Mouse (Mus musculus): ENCODE measurements around the gene Tex52. TPM values are rescaled to one million over a fixed set of nuclear protein-coding genes. Genes with fewer than 3 reads are reported as not detected.
"Not testable (repeated sequence)": the region's sequence is repeated elsewhere in the genome, so short reads cannot be mapped to it uniquely, and the experiment has no call there.

Tex52 gene
- polyA plus RNA-seq, 1 experiment from 2014 or later, result 0.33 TPM

- H3K36me3 ChIP-seq, result peaks cover 17% of the 10 kb centered on the region
- ATAC-seq (ENCODE audit: low FRiP score), result no peak
- no peaks in the 10 kb centered on the region for H3K27me3 ChIP-seq (replicated peaks)
- H3K4me2 ChIP-seq, result no peak overlapping the region
- H3K9ac ChIP-seq (replicated peaks), result no peak overlapping the region
- H3K4me1 ChIP-seq, result peaks cover 52% of the 10 kb centered on the region
- WGBS, result 4% methylated on average over 2 of the region's 2 CpGs
- H3K9me3 ChIP-seq (replicated peaks), result no peaks in the 10 kb centered on the region
- no peak overlapping the region for H3K4me3 ChIP-seq (replicated peaks)
- no peak overlapping the region for H3K27ac ChIP-seq (replicated peaks)
Measured at GRCm38 (mm10) chr6:128358999-128359398, 16.3 kb upstream of the Tex52 start.

DNA sequence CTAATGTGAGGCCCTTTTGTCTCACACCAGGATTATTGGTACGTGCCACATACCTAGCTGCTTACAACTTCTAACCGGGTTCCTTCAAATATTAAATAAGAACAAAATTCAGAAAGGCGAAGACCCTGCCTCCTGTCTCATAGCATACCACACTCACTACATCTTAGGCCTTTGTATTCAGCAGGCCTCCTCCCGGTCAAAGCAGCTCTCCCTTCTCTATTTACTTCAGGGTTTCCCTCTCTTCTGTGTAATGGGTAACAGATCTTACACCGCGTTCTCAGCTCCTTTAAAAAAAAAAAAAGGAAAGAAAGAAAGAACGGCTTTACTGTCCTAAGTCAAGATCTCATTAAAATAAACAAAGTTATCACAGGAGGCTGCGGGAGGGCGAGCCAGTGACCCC lies 13.4 kb upstream of the Tex52 start:
- no peak for ATAC-seq (ENCODE audit: low FRiP score)
- Histone ChIP-seq H3K4me3 (replicated peaks) (peak overlapping the region; percentile 81), H3K9ac (replicated peaks) (peak overlapping the region; percentile 75), H3K4me2 (peak overlapping the region; percentile 100), H3K27ac (replicated peaks) (peak overlapping the region; percentile 88), H3K4me1 (peaks cover 36% of the 10 kb centered on the region), H3K9me3 (replicated peaks) (no peaks in the 10 kb centered on the region), H3K27me3 (replicated peaks) (no peaks in the 10 kb centered on the region), H3K36me3 (peaks cover 17% of the 10 kb centered on the region)
- WGBS, result 13% methylated on average over 9 of the region's 9 CpGs

DNA sequence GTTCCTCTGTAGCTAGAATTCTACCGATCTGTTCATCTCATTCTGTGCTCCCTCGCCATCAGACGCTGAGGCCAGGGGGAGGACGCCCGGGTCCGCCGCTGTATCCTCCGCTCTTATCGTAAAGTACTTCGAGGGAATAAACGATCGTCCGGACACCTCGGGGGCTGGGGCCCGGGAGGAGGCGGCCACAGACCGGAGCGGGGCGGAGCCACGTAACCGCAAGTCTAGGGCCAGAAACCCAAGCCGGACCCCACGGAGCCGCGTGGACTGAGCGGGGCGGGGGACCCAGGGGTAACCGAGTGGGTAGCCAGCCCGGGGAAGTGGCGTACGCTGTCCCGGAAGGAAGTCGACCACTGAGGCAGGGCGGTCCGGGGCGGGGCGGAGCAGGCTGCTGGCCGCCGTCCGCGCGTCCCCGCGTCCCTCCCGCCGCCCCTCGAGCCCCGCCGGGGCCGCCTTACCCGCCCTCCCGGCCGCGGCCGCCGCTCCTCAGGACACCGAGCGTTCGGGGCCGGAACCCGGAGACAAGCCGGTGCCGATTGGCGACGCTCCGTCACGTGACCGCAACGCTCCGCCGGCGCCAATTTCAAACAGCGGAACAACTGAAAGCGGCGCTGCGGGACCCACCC lies 12.8 kb upstream of the Tex52 start, which contains the start of the genes Rhno1 and Foxm1:
TSS of gene Rhno1 (minus strand) at position 531 of the 626 bp plus-strand sequence.
TSS of gene Foxm1 (plus strand) at position 587 of the 626 bp plus-strand sequence.
- Histone ChIP-seq H3K4me2 (peak within 1 kb of the TSS; percentile 100), H3K9me3 (replicated peaks) (no peaks in the 10 kb centered on the region), H3K4me1 (peaks cover 36% of the 10 kb centered on the region), H3K9ac (replicated peaks) (peak within 1 kb of the TSS; percentile 75), H3K36me3 (peaks cover 12% of the 10 kb centered on the region), H3K4me3 (replicated peaks) (peak within 1 kb of the TSS; percentile 81), H3K27ac (replicated peaks) (peak within 1 kb of the TSS; percentile 88), H3K27me3 (replicated peaks) (no peaks in the 10 kb centered on the region)
- WGBS, result under 1% methylated on average over 67 of the region's 76 CpGs
- peak; percentile 92 for ATAC-seq (ENCODE audit: low FRiP score)

GRCm38 (mm10) chr6:128363007-128363825 lies 12.0 kb upstream of the Tex52 start:
- ATAC-seq (ENCODE audit: low FRiP score), result peak; percentile 30; the same call in 1 of the 2 replicates

GRCm38 (mm10) chr6:128364721-128365120 lies 10.5 kb upstream of the Tex52 start:
- 75% methylated on average over 6 of the region's 6 CpGs for WGBS
- Histone ChIP-seq H3K27me3 (replicated peaks) (no peaks in the 10 kb centered on the region), H3K27ac (replicated peaks) (no peak overlapping the region), H3K9ac (replicated peaks) (no peak overlapping the region), H3K4me3 (replicated peaks) (no peak overlapping the region), H3K4me2 (no peak overlapping the region), H3K36me3 (no peaks in the 10 kb centered on the region), H3K4me1 (peaks cover 29% of the 10 kb centered on the region), H3K9me3 (replicated peaks) (no peaks in the 10 kb centered on the region)
- ATAC-seq (ENCODE audit: low FRiP score), result no peak

More at GRCm38 (mm10) chr6:128363007-128363825, 12.0 kb upstream of the Tex52 start:
- Histone ChIP-seq H3K4me2 (peak overlapping the region; percentile 100), H3K4me1 (peaks cover 36% of the 10 kb centered on the region), H3K4me3 (replicated peaks) (peak overlapping the region; percentile 81), H3K9me3 (replicated peaks) (no peaks in the 10 kb centered on the region), H3K27ac (replicated peaks) (peak overlapping the region; percentile 88), H3K36me3 (peaks cover 6% of the 10 kb centered on the region), H3K9ac (replicated peaks) (peak overlapping the region; percentile 75), H3K27me3 (replicated peaks) (no peaks in the 10 kb centered on the region)
- WGBS, result 2% methylated on average over 46 of the region's 46 CpGs

DNA sequence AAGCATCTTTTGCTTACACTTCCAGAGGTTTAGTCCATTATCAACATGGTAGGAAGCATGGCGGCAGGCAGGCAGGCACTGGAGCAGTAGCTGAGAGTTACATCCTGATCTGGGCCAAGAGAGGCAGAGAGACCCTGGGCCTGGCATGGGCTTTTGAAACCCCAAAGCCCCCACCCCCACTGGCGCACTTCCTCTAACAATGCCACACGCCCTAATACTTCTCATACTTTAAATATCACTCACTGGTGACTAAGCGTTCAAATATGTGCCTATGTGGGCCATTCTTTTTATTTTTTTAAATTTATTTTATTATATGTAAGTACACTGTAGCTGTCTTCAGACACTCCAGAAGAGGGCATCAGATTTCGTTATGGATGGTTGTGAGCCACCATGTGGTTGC lies 8.8 kb upstream of the Tex52 start:
- no peaks in the 10 kb centered on the region for H3K9me3 ChIP-seq (replicated peaks)
- no peak for ATAC-seq (ENCODE audit: low FRiP score)
- H3K4me2 ChIP-seq, result no peak overlapping the region
- no peaks in the 10 kb centered on the region for H3K36me3 ChIP-seq
- H3K4me1 ChIP-seq, result peaks cover 12% of the 10 kb centered on the region
- H3K27me3 ChIP-seq (replicated peaks), result no peaks in the 10 kb centered on the region
- no peak overlapping the region for H3K27ac ChIP-seq (replicated peaks)
- H3K4me3 ChIP-seq (replicated peaks), result no peak overlapping the region
- H3K9ac ChIP-seq (replicated peaks), result no peak overlapping the region
- WGBS, result 94% methylated on average over 5 of the region's 5 CpGs

DNA sequence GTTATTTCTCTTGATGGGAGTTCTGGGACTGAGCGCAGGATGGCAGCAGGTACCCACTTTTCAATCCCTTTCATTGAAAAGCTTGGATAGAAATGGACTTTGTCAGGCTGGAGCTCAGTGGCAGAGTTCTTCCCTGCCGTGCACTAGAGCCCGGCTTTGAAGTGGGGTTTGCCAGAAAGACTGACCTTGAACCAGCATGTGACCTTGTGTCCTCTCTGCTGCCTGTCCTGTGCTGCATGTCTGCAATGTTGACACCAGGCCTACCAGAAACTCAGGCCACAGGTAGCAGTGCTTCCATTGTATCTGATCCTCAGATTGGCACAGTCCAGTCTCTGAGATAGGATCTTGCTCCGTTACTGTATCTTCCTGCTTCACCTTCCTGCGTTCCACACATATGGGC lies 5.2 kb upstream of the Tex52 start:
- H3K27ac ChIP-seq (replicated peaks), result no peak overlapping the region
- no peak for ATAC-seq (ENCODE audit: low FRiP score)
- no peak overlapping the region for H3K4me2 ChIP-seq
- no peak overlapping the region for H3K4me3 ChIP-seq (replicated peaks)
- H3K9me3 ChIP-seq (replicated peaks), result no peaks in the 10 kb centered on the region
- H3K27me3 ChIP-seq (replicated peaks), result no peaks in the 10 kb centered on the region
- no peak overlapping the region for H3K9ac ChIP-seq (replicated peaks)
- H3K36me3 ChIP-seq, result no peaks in the 10 kb centered on the region
- WGBS, result 97% methylated on average over 5 of the region's 5 CpGs
- peaks cover 3% of the 10 kb centered on the region; the same call in 1 of the 2 replicates for H3K4me1 ChIP-seq

GRCm38 (mm10) chr6:128376371-128377085 lies 1.3 kb downstream of the Tex52 start:
- peaks cover 4% of the 10 kb centered on the region; the same call in 1 of the 2 replicates for H3K4me1 ChIP-seq
- H3K9me3 ChIP-seq (replicated peaks), result no peaks in the 10 kb centered on the region
- 92% methylated on average over 17 of the region's 17 CpGs for WGBS
- no peak overlapping the region for H3K27ac ChIP-seq (replicated peaks)
- H3K27me3 ChIP-seq (replicated peaks), result no peaks in the 10 kb centered on the region
- no peaks in the 10 kb centered on the region for H3K36me3 ChIP-seq
- H3K9ac ChIP-seq (replicated peaks), result no peak overlapping the region
- no peak for ATAC-seq (ENCODE audit: low FRiP score)
- no peak overlapping the region for H3K4me2 ChIP-seq
- no peak overlapping the region for H3K4me3 ChIP-seq (replicated peaks)

- H3K4me1 ChIP-seq, result peaks cover 4% of the 10 kb centered on the region; the same call in 1 of the 2 replicates
- H3K27me3 ChIP-seq (replicated peaks), result no peaks in the 10 kb centered on the region
- no peak overlapping the region for H3K4me3 ChIP-seq (replicated peaks)
- no peak overlapping the region for H3K27ac ChIP-seq (replicated peaks)
- no peaks in the 10 kb centered on the region for H3K36me3 ChIP-seq
- WGBS, result 85% methylated on average over 16 of the region's 16 CpGs
- H3K9me3 ChIP-seq (replicated peaks), result no peaks in the 10 kb centered on the region
- no peak overlapping the region for H3K9ac ChIP-seq (replicated peaks)
- ATAC-seq (ENCODE audit: low FRiP score), result no peak
- H3K4me2 ChIP-seq, result no peak overlapping the region
Measured at GRCm38 (mm10) chr6:128379636-128380035, 4.4 kb downstream of the Tex52 start.

- H3K4me3 ChIP-seq (replicated peaks); H3K9me3 ChIP-seq (replicated peaks); ATAC-seq (ENCODE audit: low FRiP score); H3K4me2 ChIP-seq; H3K36me3 ChIP-seq; H3K9ac ChIP-seq (replicated peaks); H3K27me3 ChIP-seq (replicated peaks); H3K4me1 ChIP-seq; H3K27ac ChIP-seq (replicated peaks): not testable (repeated sequence)
- 93% methylated on average over 1 of the region's 1 CpGs for WGBS
Measured at GRCm38 (mm10) chr6:128380594-128381167, 5.4 kb downstream of the Tex52 start.

DNA sequence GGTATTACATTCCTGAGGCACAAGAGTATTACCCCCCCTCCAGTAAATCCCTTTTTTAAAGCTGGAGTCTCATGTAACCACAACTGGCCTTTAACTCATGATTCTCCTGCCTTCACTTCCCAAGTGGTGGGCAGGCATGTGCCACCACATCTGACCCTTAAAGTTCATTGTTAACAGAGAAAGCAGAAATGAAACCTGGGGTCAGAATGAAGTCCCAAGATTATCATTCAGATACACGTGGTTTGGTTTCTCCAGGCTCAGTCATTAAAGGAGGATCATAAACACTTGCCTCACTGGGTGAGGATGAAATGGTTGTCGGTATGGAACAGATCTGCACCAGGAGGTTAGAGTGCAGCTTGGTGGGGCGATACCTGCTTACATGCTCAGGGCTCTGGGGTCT lies 6.0 kb downstream of the Tex52 start:
- Histone ChIP-seq H3K36me3 (no peaks in the 10 kb centered on the region), H3K4me3 (replicated peaks) (no peak overlapping the region), H3K4me1 (no peaks in the 10 kb centered on the region), H3K27ac (replicated peaks) (no peak overlapping the region), H3K27me3 (replicated peaks) (no peaks in the 10 kb centered on the region), H3K4me2 (no peak overlapping the region), H3K9me3 (replicated peaks) (no peaks in the 10 kb centered on the region), H3K9ac (replicated peaks) (no peak overlapping the region)
- ATAC-seq (ENCODE audit: low FRiP score), result no peak
- WGBS, result 68% methylated on average over 3 of the region's 3 CpGs

Measured in neural tube, embryonic 15.5 days (tissue).